Mouse (Mus musculus) stomach, embryonic 16.5 days (tissue): Measurements from ENCODE around the gene Gucd1. TPM values are rescaled to one million over a fixed set of nuclear protein-coding genes. Genes with fewer than 3 reads are reported as not detected.
A peak's percentile ranks its signal among the peaks of the same experiment; 100 is the strongest.
"Not testable (repeated sequence)": the region's sequence is repeated elsewhere in the genome, so short reads cannot be mapped to it uniquely, and the experiment has no call there.

Experiments used
- ATAC-seq: fragments of 200-750 bp; cut with Nextera tagmentation; 2 replicates; pipeline ENCODE4 v1.8.0; 2017; ENCODE audit warnings: moderate number of reproducible peaks, moderate TSS enrichment; ENCODE audit not compliant: insufficient read depth, low FRiP score
- H3K27ac ChIP-seq: fragments of 300-500 bp; sonication (generic); 2 replicates; pipeline ENCODE4 v1.5.1; 2014; ENCODE audit warnings: low read length
- H3K27me3 ChIP-seq: fragments of 300-500 bp; sonication (generic); 2 replicates; pipeline ENCODE4 v1.6.1; 2014; ENCODE audit warnings: low read length, control low read depth, mixed read lengths; ENCODE audit not compliant: control insufficient read depth, insufficient read depth
- H3K36me3 ChIP-seq: fragments of 300-500 bp; sonication (generic); 2 replicates; pipeline ENCODE4 v1.6.1; 2014; ENCODE audit warnings: low read length; ENCODE audit not compliant: control insufficient read depth, insufficient read depth
- H3K4me1 ChIP-seq: fragments of 300-500 bp; sonication (generic); 2 replicates; pipeline ENCODE4 v1.6.1; 2014; ENCODE audit warnings: low read length, control low read depth, mixed read lengths; ENCODE audit not compliant: control insufficient read depth, insufficient read depth
- H3K4me2 ChIP-seq: fragments of 300-500 bp; sonication (generic); 2 replicates; pipeline ENCODE4 v1.6.1; 2014; ENCODE audit warnings: low read depth, low read length, mixed read lengths
- H3K4me3 ChIP-seq: fragments of 300-500 bp; sonication (generic); replicated peaks from 2 replicates; pipeline ENCODE4 v1.5.1; 2014; ENCODE audit warnings: mild to moderate bottlenecking, low read length
- H3K9ac ChIP-seq: fragments of 300-500 bp; sonication (generic); 2 replicates; pipeline ENCODE4 v1.6.1; 2014; ENCODE audit warnings: low read length
- H3K9me3 ChIP-seq: fragments of 300-500 bp; sonication (generic); replicated peaks from 2 replicates; pipeline ENCODE4 v1.6.1; 2016; ENCODE audit warnings: low read length, control low read depth; ENCODE audit not compliant: control insufficient read depth
- WGBS: fragments of 180-500 bp; shearing (Covaris S2); extraction: QIAGEN DNeasy Blood & Tissue Kit; methylation state at CpG from one replicate; pipeline ENCODE4 v1.1.7; 2014; 5-methylcytosine and 5-hydroxymethylcytosine counted together
- polyA plus RNA-seq: library from polyadenylated mRNA; unstranded; fragments of >200 nt; fragmentation: Nextera tagmentation; extraction: Ambion mirVana; gene quantifications from 2 replicates; pipeline ENCODE4 v1.2.1, GENCODE M21; 2015

The Gucd1 gene
- polyA plus RNA-seq, 1 experiment from 2014 or later: 24.7 TPM

- H3K4me1 ChIP-seq: no peaks in the 10 kb centered on the region
- H3K27me3 ChIP-seq: no peaks in the 10 kb centered on the region
- H3K36me3 ChIP-seq: no peaks in the 10 kb centered on the region
- H3K4me2 ChIP-seq: no peak overlapping the region
- H3K27ac ChIP-seq: no peak overlapping the region
- H3K9ac ChIP-seq: no peak overlapping the region
- ATAC-seq: no peak
- no peak overlapping the region for H3K4me3 ChIP-seq
- no peaks in the 10 kb centered on the region for H3K9me3 ChIP-seq
- WGBS: 77% methylated on average over 2 of the region's 2 CpGs
Measured at GRCm38 (mm10) chr10:75479955-75480354, 37.8 kb downstream of the Gucd1 start.

GRCm38 (mm10) chr10:75477034-75477433 lies 40.7 kb downstream of the Gucd1 start:
- no peak overlapping the region for H3K9ac ChIP-seq
- H3K9me3 ChIP-seq: no peaks in the 10 kb centered on the region
- no peak overlapping the region for H3K4me2 ChIP-seq
- no peak for ATAC-seq
- no peaks in the 10 kb centered on the region for H3K36me3 ChIP-seq
- H3K27me3 ChIP-seq: no peaks in the 10 kb centered on the region
- H3K4me1 ChIP-seq: 0 out of 2 replicates have a peak, but pooled peaks cover 3% of the 10 kb centered on the region
- H3K27ac ChIP-seq: no peak overlapping the region
- 68% methylated on average over 9 of the region's 9 CpGs for WGBS
- H3K4me3 ChIP-seq: no peak overlapping the region

- not testable (repeated sequence) for H3K9ac ChIP-seq, H3K27me3 ChIP-seq, ATAC-seq, H3K4me1 ChIP-seq, H3K36me3 ChIP-seq, H3K9me3 ChIP-seq, H3K4me2 ChIP-seq, H3K27ac ChIP-seq, H3K4me3 ChIP-seq
- WGBS: 25% methylated on average over 4 of the region's 6 CpGs
Measured at GRCm38 (mm10) chr10:75475139-75475850, 42.5 kb downstream of the Gucd1 start.

- H3K27ac ChIP-seq: no peak overlapping the region
Measured at GRCm38 (mm10) chr10:75474571-75474970, 43.2 kb downstream of the Gucd1 start.

GRCm38 (mm10) chr10:75473411-75473810 lies 44.4 kb downstream of the Gucd1 start:
- Histone ChIP-seq H3K4me3 (no peak overlapping the region), H3K9ac (no peak overlapping the region), H3K27me3 (no peaks in the 10 kb centered on the region), H3K9me3 (no peaks in the 10 kb centered on the region), H3K27ac (no peak overlapping the region), H3K4me2 (no peak overlapping the region), H3K4me1 (0 out of 2 replicates have a peak, but pooled peaks cover 3% of the 10 kb centered on the region), H3K36me3 (no peaks in the 10 kb centered on the region)
- no peak for ATAC-seq
- 66% methylated on average over 8 of the region's 8 CpGs for WGBS

More at GRCm38 (mm10) chr10:75474571-75474970, 43.2 kb downstream of the Gucd1 start:
- no peaks in the 10 kb centered on the region for H3K9me3 ChIP-seq
- H3K4me2 ChIP-seq: no peak overlapping the region
- no peaks in the 10 kb centered on the region for H3K36me3 ChIP-seq
- H3K9ac ChIP-seq: no peak overlapping the region
- no peaks in the 10 kb centered on the region for H3K27me3 ChIP-seq
- 0 out of 2 replicates have a peak, but pooled peaks cover 3% of the 10 kb centered on the region for H3K4me1 ChIP-seq
- no peak overlapping the region for H3K4me3 ChIP-seq
- ATAC-seq: no peak
- 24% methylated on average over 5 of the region's 5 CpGs for WGBS

GRCm38 (mm10) chr10:75465781-75466550 lies 51.8 kb downstream of the Gucd1 start:
- Histone ChIP-seq H3K9me3 (no peaks in the 10 kb centered on the region), H3K4me3 (no peak overlapping the region), H3K27ac (peak overlapping the region; percentile 26), H3K4me1 (no peaks in the 10 kb centered on the region), H3K4me2 (no peak overlapping the region), H3K27me3 (no peaks in the 10 kb centered on the region), H3K9ac (no peak overlapping the region), H3K36me3 (no peaks in the 10 kb centered on the region)
- WGBS: 43% methylated on average over 6 of the region's 6 CpGs
- ATAC-seq: peak; percentile 53; the same call in 1 of the 2 replicates

- no peak overlapping the region for H3K4me3 ChIP-seq
- no peaks in the 10 kb centered on the region for H3K9me3 ChIP-seq
- H3K4me1 ChIP-seq: no peaks in the 10 kb centered on the region
- 84% methylated on average over 3 of the region's 3 CpGs for WGBS
- no peaks in the 10 kb centered on the region for H3K27me3 ChIP-seq
- ATAC-seq: no peak
- no peak overlapping the region for H3K27ac ChIP-seq
- no peak overlapping the region for H3K9ac ChIP-seq
- H3K36me3 ChIP-seq: no peaks in the 10 kb centered on the region
- H3K4me2 ChIP-seq: no peak overlapping the region
Measured at GRCm38 (mm10) chr10:75462728-75463127, 55.0 kb downstream of the Gucd1 start.

- Histone ChIP-seq H3K9me3 (no peaks in the 10 kb centered on the region), H3K4me2 (no peak overlapping the region), H3K36me3 (no peaks in the 10 kb centered on the region), H3K27me3 (no peaks in the 10 kb centered on the region), H3K9ac (no peak overlapping the region), H3K4me1 (no peaks in the 10 kb centered on the region), H3K4me3 (no peak overlapping the region), H3K27ac (no peak overlapping the region)
- 77% methylated on average over 4 of the region's 4 CpGs for WGBS
- no peak for ATAC-seq
Measured at GRCm38 (mm10) chr10:75458329-75458728, 59.4 kb downstream of the Gucd1 start.

- no peak overlapping the region for H3K27ac ChIP-seq
- no peak overlapping the region for H3K4me2 ChIP-seq
- WGBS: 57% methylated on average over 1 of the region's 1 CpGs
- no peaks in the 10 kb centered on the region for H3K9me3 ChIP-seq
- no peaks in the 10 kb centered on the region for H3K27me3 ChIP-seq
- no peaks in the 10 kb centered on the region for H3K4me1 ChIP-seq
- no peak for ATAC-seq
- no peaks in the 10 kb centered on the region for H3K36me3 ChIP-seq
- no peak overlapping the region for H3K9ac ChIP-seq
- no peak overlapping the region for H3K4me3 ChIP-seq
Measured at GRCm38 (mm10) chr10:75457852-75458251, 59.9 kb downstream of the Gucd1 start.
